21 mouse cellular contexts compared by ENCODE assay signal in the genomic region with DNA sequence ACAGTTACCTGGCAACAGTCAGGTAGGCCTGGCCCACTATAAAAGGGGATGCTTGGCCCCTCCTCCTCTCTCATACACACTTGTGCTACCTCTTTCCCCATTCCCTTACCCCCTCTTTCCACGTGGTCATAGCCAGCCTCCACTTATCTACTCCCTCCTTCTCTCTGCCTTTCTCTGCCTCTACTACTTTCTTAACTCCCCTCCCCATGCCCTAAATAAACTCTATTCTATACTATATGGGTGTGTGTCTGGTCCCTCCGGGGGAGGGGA. TPM values are rescaled to one million over a fixed set of nuclear protein-coding genes. Genes with fewer than 3 reads are reported as not detected.
"Had no signal": no experiment of that assay in that cellular context is flagged by ENCODE, and none has a peak within 500 bp of the region (broad histone marks: within the 10 kb centered on the region; RNA-seq: fewer than 3 reads in every experiment).

No protein-coding gene starts in this region.

- H3K4me1 ChIP-seq: liver, embryonic 13.5 days; liver, embryonic 15.5 days; megakaryocyte, embryonic 14.5 days; midbrain, embryonic 12.5 days; neural tube, embryonic 13.5 days; neural tube, embryonic 15.5 days had no signal

- H3K27me3 ChIP-seq: liver, embryonic 13.5 days; liver, embryonic 15.5 days; midbrain, embryonic 12.5 days; neural tube, embryonic 13.5 days; neural tube, embryonic 15.5 days had no signal

- DNase-seq: liver, embryonic 13.5 days; liver, postnatal 0 days; midbrain, embryonic 14.5 days; retina, postnatal 1 day; right cerebral cortex, adult 18-20 months; right cerebral cortex, postnatal 25 days; right cerebral cortex, postnatal 4 days; spleen, adult 18-20 months; thymus, adult 18-20 months; thymus, postnatal 14 days; thymus, postnatal 36 days had no signal

- H3K36me3 ChIP-seq: liver, embryonic 13.5 days; liver, embryonic 15.5 days; midbrain, embryonic 12.5 days; neural tube, embryonic 13.5 days; neural tube, embryonic 15.5 days had no signal

- H3K4me3 ChIP-seq: liver, embryonic 13.5 days; liver, embryonic 15.5 days; megakaryocyte, embryonic 14.5 days; midbrain, embryonic 12.5 days; myocyte; neural tube, embryonic 13.5 days; neural tube, embryonic 15.5 days had no signal

- ATAC-seq: liver, postnatal 0 days; midbrain, embryonic 16.5 days had no signal

- H3K4me2 ChIP-seq: liver, embryonic 13.5 days; liver, embryonic 15.5 days; midbrain, embryonic 12.5 days; neural tube, embryonic 13.5 days; neural tube, embryonic 15.5 days had no signal

- H3K9ac ChIP-seq: liver, embryonic 13.5 days; liver, embryonic 15.5 days; liver, postnatal 0 days; midbrain, embryonic 12.5 days; neural tube, embryonic 13.5 days; neural tube, embryonic 15.5 days had no signal

- H3K9me3 ChIP-seq: liver, embryonic 13.5 days; liver, embryonic 15.5 days; midbrain, embryonic 12.5 days; neural tube, embryonic 13.5 days; neural tube, embryonic 15.5 days had no signal

- H3K27ac ChIP-seq: liver, embryonic 13.5 days; liver, embryonic 15.5 days; macrophage; midbrain, embryonic 12.5 days; neural tube, embryonic 13.5 days; neural tube, embryonic 15.5 days had no signal

RNA-seq across cellular contexts. Expression of gene Spic, which starts 32.9 kb away (rescaled TPM):
- polyA plus RNA-seq: midbrain, embryonic 12.5 days; midbrain, embryonic 14.5 days; midbrain, embryonic 16.5 days; myocyte; neural tube, embryonic 11.5 days; neural tube, embryonic 13.5 days; neural tube, embryonic 15.5 days; small intestine, adult 2 months had no signal
